Mouse (Mus musculus) cerebellum, adult 2 months (tissue): ENCODE measurements at regions not wholly inside any gene's neighbourhood (a gene's known extent, or its start where the extent isn't known, plus 50 kb on each side); places are given as distances from the start of the nearest gene placed in this dataset.

Experiments used
- CTCF ChIP-seq: fragments of 200-500 bp; IDR thresholded peaks from 2 replicates; pipeline ENCODE4 v1.5.1; 2011; ENCODE audit warnings: low read depth, mild to moderate bottlenecking, control low read depth, low read length, moderate library complexity, borderline replicate concordance; ENCODE audit not compliant: insufficient read depth
- POLR2A ChIP-seq: fragments of 200-500 bp; IDR thresholded peaks from 2 replicates; pipeline ENCODE4 v1.6.1; 2011; ENCODE audit warnings: low read length, control low read depth, borderline replicate concordance; ENCODE audit not compliant: insufficient read depth

DNA sequence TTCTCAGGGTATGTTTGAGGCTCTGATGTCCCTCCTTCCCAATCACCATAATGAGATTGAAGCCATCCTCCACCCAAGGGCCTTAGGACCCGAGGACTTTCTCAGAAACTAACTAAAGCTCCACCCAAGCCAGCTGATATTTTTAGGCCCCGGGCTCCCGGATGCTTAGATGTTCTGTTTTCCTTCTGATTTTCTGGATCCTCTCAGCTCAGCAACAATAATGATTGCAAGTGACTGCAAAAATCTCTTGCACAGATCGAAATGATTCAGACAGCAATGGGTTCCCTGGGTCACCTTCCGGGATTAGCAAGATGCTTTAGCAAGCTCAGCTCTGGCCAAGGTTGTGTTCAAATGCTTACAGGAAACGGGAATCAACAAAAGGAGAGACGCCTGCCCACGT is 168.1 kb upstream of the Serp2 start:
- TF ChIP-seq CTCF: no peak
- no peak for TF ChIP-seq POLR2A
